Mouse (Mus musculus) C2C12 (cell line): ENCODE measurements around the gene Btn2a2.

Experiments used
- CTCF ChIP-seq: IDR thresholded peaks from one replicate; pipeline ENCODE4 v1.5.1; 2011; ENCODE audit not compliant: control insufficient read depth, insufficient read depth, insufficient read length
- MAX ChIP-seq: IDR thresholded peaks from one replicate; pipeline ENCODE4 v1.6.1; 2011; ENCODE audit warnings: mild to moderate bottlenecking, control low read depth
- MYOD1 ChIP-seq: IDR thresholded peaks from one replicate; pipeline ENCODE4 v1.6.1; 2011; ENCODE audit warnings: low read depth; ENCODE audit not compliant: control insufficient read depth, insufficient read length
- USF1 ChIP-seq: IDR thresholded peaks from one replicate; pipeline ENCODE4 v1.6.1; 2011; ENCODE audit warnings: low read depth, mild to moderate bottlenecking, control low read depth, moderate library complexity

DNA sequence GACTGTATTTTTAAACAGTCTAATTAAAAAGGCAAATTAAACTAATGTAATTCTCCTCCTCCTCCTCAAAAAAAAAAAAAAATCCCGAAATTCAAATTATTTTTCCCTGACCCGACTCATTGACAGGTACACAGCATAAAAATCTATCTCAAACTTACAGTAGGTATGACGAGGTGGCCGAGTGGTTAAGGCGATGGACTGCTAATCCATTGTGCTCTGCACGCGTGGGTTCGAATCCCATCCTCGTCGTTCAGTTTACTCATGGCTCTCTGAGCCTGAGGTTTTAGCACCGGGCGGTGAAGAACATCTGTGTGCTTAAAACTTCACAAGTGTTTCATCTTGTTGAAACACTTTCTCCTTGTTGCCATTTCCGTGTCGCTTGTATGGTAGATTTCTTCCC lies 33.0 kb upstream of the Btn2a2 start:
- no peak for TF ChIP-seq CTCF
- no peak for TF ChIP-seq MAX
- TF ChIP-seq MYOD1: no peak
- no peak for TF ChIP-seq USF1
